Mouse (Mus musculus) heart, adult 2 months (tissue): ENCODE measurements at regions not wholly inside any gene's neighbourhood (a gene's known extent, or its start where the extent isn't known, plus 50 kb on each side); places are given as distances from the start of the nearest gene placed in this dataset.

ENCODE experiments used
- DNase-seq, 2 experiments: peaks; one replicate each; pipeline ENCODE4 v3.0.0; 2021
- H3K27ac ChIP-seq: fragments of 200-600 bp; 2 replicates; pipeline ENCODE4 v1.8.1; 2022
- H3K27me3 ChIP-seq: fragments of 200-500 bp; 2 replicates; pipeline ENCODE4 v1.6.1; 2012; ENCODE audit warnings: mild to moderate bottlenecking, low read length, inconsistent platforms, mixed read lengths; ENCODE audit not compliant: control insufficient read depth, insufficient read depth
- H3K36me3 ChIP-seq: fragments of 200-500 bp; 2 replicates; pipeline ENCODE4 v1.6.1; 2012; ENCODE audit warnings: low read length, inconsistent platforms; ENCODE audit not compliant: control insufficient read depth, insufficient read depth
- H3K4me1 ChIP-seq: fragments of 200-500 bp; 2 replicates; pipeline ENCODE4 v1.6.1; 2011; ENCODE audit warnings: low read length; ENCODE audit not compliant: control insufficient read depth, insufficient read depth
- H3K4me3 ChIP-seq: fragments of 200-600 bp; 2 replicates; pipeline ENCODE4 v1.8.1; 2022
- H3K79me2 ChIP-seq: fragments of 200-500 bp; replicated peaks from 2 replicates; pipeline ENCODE4 v1.6.1; 2012; ENCODE audit warnings: mild to moderate bottlenecking, inconsistent platforms, low read length, moderate library complexity, mixed read lengths; ENCODE audit not compliant: control insufficient read depth, insufficient read depth
- H3K9ac ChIP-seq: fragments of 200-500 bp; 2 replicates; pipeline ENCODE4 v1.6.1; 2012; ENCODE audit warnings: low read depth, mild to moderate bottlenecking, control low read depth, inconsistent platforms, low read length, mixed read lengths
- CTCF ChIP-seq: fragments of 200-600 bp; IDR thresholded peaks from 2 replicates; pipeline ENCODE4 v1.8.1; 2022; ENCODE audit warnings: antibody characterized with exemption, mild to moderate bottlenecking, moderate library complexity
- EP300 ChIP-seq: fragments of 200-500 bp; IDR thresholded peaks from 2 replicates; pipeline ENCODE4 v1.6.1; 2011; ENCODE audit warnings: low read depth, low read length, control low read depth; ENCODE audit not compliant: insufficient read depth
- POLR2A ChIP-seq: fragments of 200-500 bp; IDR thresholded peaks from 2 replicates; pipeline ENCODE4 v1.6.1; 2011; ENCODE audit warnings: mild to moderate bottlenecking, low read depth, low read length, control low read depth; ENCODE audit not compliant: insufficient read depth
- WGBS: fragments of 180-500 bp; shearing (Covaris S2); methylation state at CpG from one replicate; pipeline ENCODE4 v1.1.7; 2018; 5-methylcytosine and 5-hydroxymethylcytosine counted together
- intact Hi-C: fragments of 180-260 bp; cut with DNase I; formaldehyde crosslinking; loops from one replicate; pipeline ENCODE4 v1.15.1; 2025

GRCm38 (mm10) chr6:93456383-93457033 is 513.2 kb upstream of the Adamts9 start:
- no peak for TF ChIP-seq EP300
- TF ChIP-seq CTCF = no peak
- no peak for TF ChIP-seq POLR2A
- H3K9ac ChIP-seq = no peak overlapping the region
- no peak for DNase-seq
- no peak overlapping the region for H3K4me3 ChIP-seq
- no peaks in the 10 kb centered on the region for H3K79me2 ChIP-seq
- no peaks in the 10 kb centered on the region for H3K27me3 ChIP-seq
- intact Hi-C loops = no loop called here
- 90% methylated on average over 9 of the region's 9 CpGs for WGBS
- H3K36me3 ChIP-seq = no peaks in the 10 kb centered on the region
- H3K27ac ChIP-seq = no peak overlapping the region
- H3K4me1 ChIP-seq = no peaks in the 10 kb centered on the region; the same call in 1 of the 2 replicates

- peak overlapping the region; percentile 29; the same call in 1 of the 2 replicates for H3K9ac ChIP-seq
- intact Hi-C loops = loop anchor here (1.0 to 10.0 kb wide), 4 partner anchors 93 to 658 kb away; partner anchors contain the start of gene Adamts9
- TF ChIP-seq POLR2A (no peak), CTCF (no peak), EP300 (0 out of 2 replicates have a peak, but pooled peaks have one; percentile 49)
- H3K36me3 ChIP-seq = no peaks in the 10 kb centered on the region; the same call in 1 of the 2 replicates
- H3K4me3 ChIP-seq = no peak overlapping the region
- H3K27ac ChIP-seq = no peak overlapping the region
- WGBS = 62% methylated on average over 16 of the region's 16 CpGs
- H3K4me1 ChIP-seq = peaks cover 4% of the 10 kb centered on the region
- H3K79me2 ChIP-seq = no peaks in the 10 kb centered on the region
- peak; percentile 79 to 81 for DNase-seq
- no peaks in the 10 kb centered on the region for H3K27me3 ChIP-seq
Observed at GRCm38 (mm10) chr6:93445568-93445967, 502.3 kb upstream of the Adamts9 start.

GRCm38 (mm10) chr6:93445124-93445523 is 501.8 kb upstream of the Adamts9 start:
- no peak for DNase-seq
- Histone ChIP-seq H3K9ac (0 out of 2 replicates have a peak overlapping the region, but pooled peaks have one; percentile 29), H3K79me2 (no peaks in the 10 kb centered on the region), H3K27me3 (no peaks in the 10 kb centered on the region), H3K4me3 (no peak overlapping the region), H3K4me1 (peaks cover 4% of the 10 kb centered on the region), H3K27ac (no peak overlapping the region), H3K36me3 (no peaks in the 10 kb centered on the region; the same call in 1 of the 2 replicates)
- WGBS = 30% methylated on average over 5 of the region's 5 CpGs
- TF ChIP-seq EP300 = no peak
- peak; percentile 85 for TF ChIP-seq CTCF
- intact Hi-C loops = loop anchor here (1.0 to 10.0 kb wide), 4 partner anchors 94 to 658 kb away; partner anchors contain the start of gene Adamts9

- H3K27ac ChIP-seq = peak overlapping the region; percentile 59
- peaks cover 4% of the 10 kb centered on the region for H3K4me1 ChIP-seq
- no peak overlapping the region for H3K4me3 ChIP-seq
- no peaks in the 10 kb centered on the region for H3K27me3 ChIP-seq
- 39% methylated on average over 11 of the region's 11 CpGs for WGBS
- H3K36me3 ChIP-seq = no peaks in the 10 kb centered on the region; the same call in 1 of the 2 replicates
- TF ChIP-seq CTCF (no peak), POLR2A (no peak), EP300 (0 out of 2 replicates have a peak, but pooled peaks have one; percentile 28)
- intact Hi-C loops = loop anchor here (2.0 to 10.0 kb wide), 2 partner anchors 95 to 289 kb away; no protein-coding TSS in a partner anchor
- no peaks in the 10 kb centered on the region for H3K79me2 ChIP-seq
- DNase-seq = peak; percentile 23 to 24
- no peak overlapping the region for H3K9ac ChIP-seq
Observed at GRCm38 (mm10) chr6:93443766-93444557, 500.7 kb upstream of the Adamts9 start.

GRCm38 (mm10) chr6:93433446-93433845 is 490.2 kb upstream of the Adamts9 start:
- H3K79me2 ChIP-seq = no peaks in the 10 kb centered on the region
- H3K4me1 ChIP-seq = no peaks in the 10 kb centered on the region
- H3K36me3 ChIP-seq = no peaks in the 10 kb centered on the region
- intact Hi-C loops = no loop called here
- WGBS = 95% methylated on average over 1 of the region's 1 CpGs
- TF ChIP-seq EP300 (no peak), CTCF (no peak), POLR2A (no peak)
- no peaks in the 10 kb centered on the region for H3K27me3 ChIP-seq
- H3K9ac ChIP-seq = no peak overlapping the region
- H3K4me3 ChIP-seq = no peak overlapping the region
- H3K27ac ChIP-seq = no peak overlapping the region
- DNase-seq = no peak

GRCm38 (mm10) chr6:93426141-93426540 is 482.8 kb upstream of the Adamts9 start:
- no peaks in the 10 kb centered on the region for H3K27me3 ChIP-seq
- no peak overlapping the region for H3K9ac ChIP-seq
- no peaks in the 10 kb centered on the region for H3K79me2 ChIP-seq
- no peak overlapping the region for H3K27ac ChIP-seq
- TF ChIP-seq CTCF (no peak), EP300 (no peak)
- no peaks in the 10 kb centered on the region for H3K36me3 ChIP-seq
- DNase-seq = no peak
- intact Hi-C loops = no loop called here
- H3K4me3 ChIP-seq = no peak overlapping the region
- no peaks in the 10 kb centered on the region for H3K4me1 ChIP-seq
- 78% methylated on average over 1 of the region's 1 CpGs for WGBS
